Mouse (Mus musculus) kidney, embryonic 14.5 days (tissue): Measurements from ENCODE around the gene Klhl2. TPM values are rescaled to one million over a fixed set of nuclear protein-coding genes. Genes with fewer than 3 reads are reported as not detected.
A peak's percentile ranks its signal among the peaks of the same experiment; 100 is the strongest.

ENCODE experiments used
- ATAC-seq: fragments of 200-750 bp; cut with Nextera tagmentation; 2 replicates; pipeline ENCODE4 v1.8.0; 2017; ENCODE audit warnings: moderate number of reproducible peaks, mild to moderate bottlenecking, moderate TSS enrichment, moderate library complexity; ENCODE audit not compliant: low FRiP score, low TSS enrichment
- H3K27ac ChIP-seq: fragments of 300-500 bp; sonication (generic); 2 replicates; pipeline ENCODE4 v1.5.1; 2014; ENCODE audit warnings: low read depth, mild to moderate bottlenecking, low read length, moderate library complexity, mixed read lengths
- H3K27me3 ChIP-seq: fragments of 300-500 bp; sonication (generic); 2 replicates; pipeline ENCODE4 v1.6.1; 2014; ENCODE audit warnings: mild to moderate bottlenecking, low read length; ENCODE audit not compliant: control insufficient read depth, insufficient read depth
- H3K36me3 ChIP-seq: fragments of 300-500 bp; sonication (generic); 2 replicates; pipeline ENCODE4 v1.6.1; 2014; ENCODE audit warnings: low read length, mixed read lengths; ENCODE audit not compliant: control insufficient read depth, insufficient read depth
- H3K4me1 ChIP-seq: fragments of 300-500 bp; sonication (generic); 2 replicates; pipeline ENCODE4 v1.6.1; 2014; ENCODE audit warnings: low read length, mixed read lengths; ENCODE audit not compliant: control insufficient read depth, insufficient read depth
- H3K4me2 ChIP-seq: fragments of 300-500 bp; sonication (generic); replicated peaks from 2 replicates; pipeline ENCODE4 v1.6.1; 2014; ENCODE audit warnings: low read depth, mild to moderate bottlenecking, low read length
- H3K4me3 ChIP-seq: fragments of 300-500 bp; sonication (generic); 2 replicates; pipeline ENCODE4 v1.5.1; 2014; ENCODE audit warnings: mild to moderate bottlenecking, low read length
- H3K9ac ChIP-seq: fragments of 300-500 bp; sonication (generic); 2 replicates; pipeline ENCODE4 v1.6.1; 2014; ENCODE audit warnings: low read depth, mild to moderate bottlenecking, low read length, moderate library complexity
- H3K9me3 ChIP-seq: fragments of 300-500 bp; sonication (generic); 2 replicates; pipeline ENCODE4 v1.6.1; 2016; ENCODE audit warnings: low read length; ENCODE audit not compliant: control insufficient read depth
- WGBS: fragments of 180-500 bp; shearing (Covaris S2); extraction: QIAGEN DNeasy Blood & Tissue Kit; methylation state at CpG from one replicate; pipeline ENCODE4 v1.1.7; 2014; 5-methylcytosine and 5-hydroxymethylcytosine counted together
- polyA plus RNA-seq: library from polyadenylated mRNA; unstranded; fragments of >200 nt; fragmentation: Nextera tagmentation; extraction: Ambion mirVana; gene quantifications from 2 replicates; pipeline ENCODE4 v1.2.1, GENCODE M21; 2014

Klhl2 gene
- polyA plus RNA-seq, 1 experiment from 2014 or later = 15.5 TPM

GRCm38 (mm10) chr8:64735161-64735560 is 114.7 kb downstream of the Klhl2 start:
- WGBS = 90% methylated on average over 8 of the region's 8 CpGs
- Histone ChIP-seq H3K4me2 (no peak overlapping the region), H3K36me3 (peaks cover 6% of the 10 kb centered on the region), H3K4me3 (no peak overlapping the region), H3K27ac (no peak overlapping the region), H3K9me3 (no peaks in the 10 kb centered on the region), H3K27me3 (no peaks in the 10 kb centered on the region), H3K9ac (no peak overlapping the region), H3K4me1 (peaks cover 10% of the 10 kb centered on the region; the same call in 1 of the 2 replicates)
- ATAC-seq = no peak

DNA sequence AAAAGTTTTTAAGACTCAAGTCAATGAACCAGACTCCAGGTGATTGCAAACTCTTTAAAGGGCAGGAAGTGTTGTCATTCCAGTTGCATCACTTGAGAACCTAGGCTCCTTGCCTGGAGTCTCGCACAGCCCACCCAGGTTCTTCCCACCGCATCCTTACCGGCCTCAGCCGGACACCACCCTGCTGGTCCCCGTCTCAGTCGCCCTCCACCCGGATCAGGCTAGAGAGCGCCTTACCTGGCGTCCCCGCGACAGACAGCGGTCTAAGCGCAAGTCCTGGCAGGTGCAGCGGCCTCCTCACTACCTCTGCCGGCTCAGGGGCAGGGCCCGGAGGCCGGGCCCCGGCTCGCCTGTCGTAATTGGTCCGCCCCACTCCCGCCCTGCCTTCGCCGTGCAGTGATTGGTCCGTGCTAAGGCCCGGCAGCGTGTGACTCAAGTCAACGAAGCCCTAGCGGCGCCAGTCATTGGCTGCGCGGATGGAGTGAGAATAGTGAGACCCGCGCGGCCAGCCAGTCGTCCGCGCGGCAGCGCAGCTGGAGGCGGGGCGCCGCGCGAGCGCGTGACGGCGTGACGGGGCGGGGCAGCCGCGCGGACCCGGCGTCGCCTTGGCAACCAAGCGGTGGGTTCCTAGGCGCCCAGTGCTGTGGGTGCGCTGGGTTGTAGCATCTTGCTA is 116.4 kb downstream of the Klhl2 start, which contains the start of gene Msmo1:
Msmo1 (minus strand) TSS at position 522 of the 673 bp plus-strand sequence.
- peak within 1 kb of the TSS; percentile 81 for H3K4me3 ChIP-seq
- WGBS = under 1% methylated on average over 60 of the region's 60 CpGs
- peaks cover 10% of the 10 kb centered on the region; the same call in 1 of the 2 replicates for H3K4me1 ChIP-seq
- H3K9me3 ChIP-seq = no peaks in the 10 kb centered on the region
- ATAC-seq = peak; percentile 100
- no peak within 1 kb of the TSS; the same call in 1 of the 2 replicates for H3K27ac ChIP-seq
- H3K27me3 ChIP-seq = no peaks in the 10 kb centered on the region
- peak within 1 kb of the TSS; percentile 76 for H3K4me2 ChIP-seq
- H3K36me3 ChIP-seq = peaks cover 15% of the 10 kb centered on the region
- H3K9ac ChIP-seq = peak within 1 kb of the TSS; percentile 63

DNA sequence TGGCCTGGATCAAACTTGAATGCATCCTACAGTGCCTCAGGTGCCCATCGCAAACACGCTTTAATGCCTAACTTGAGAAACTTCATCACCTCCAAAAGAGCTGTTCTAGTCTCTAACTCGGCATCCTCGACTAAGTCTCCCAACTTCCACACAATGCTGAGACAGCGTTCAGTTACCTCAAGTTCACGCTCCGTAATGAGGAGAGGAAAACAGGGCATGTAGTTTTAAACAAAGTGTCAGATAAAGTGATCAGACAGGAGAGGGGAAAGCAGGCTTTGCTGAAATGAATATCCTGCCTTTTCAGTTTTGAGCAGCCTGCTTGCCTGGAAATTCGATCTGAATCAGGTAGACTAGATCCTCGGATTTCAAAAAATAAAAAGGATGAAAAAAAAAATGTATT is 117.2 kb downstream of the Klhl2 start:
- Histone ChIP-seq H3K4me3 (peak overlapping the region; percentile 81), H3K27ac (no peak overlapping the region), H3K9ac (peak overlapping the region; percentile 63), H3K4me1 (peaks cover 10% of the 10 kb centered on the region; the same call in 1 of the 2 replicates), H3K4me2 (peak overlapping the region; percentile 76), H3K27me3 (no peaks in the 10 kb centered on the region), H3K9me3 (no peaks in the 10 kb centered on the region), H3K36me3 (peaks cover 18% of the 10 kb centered on the region)
- WGBS = 9% methylated on average over 9 of the region's 9 CpGs
- ATAC-seq = no peak

GRCm38 (mm10) chr8:64728156-64728555 is 121.7 kb downstream of the Klhl2 start:
- Histone ChIP-seq H3K4me3 (no peak overlapping the region), H3K27ac (no peak overlapping the region), H3K4me2 (no peak overlapping the region), H3K9ac (no peak overlapping the region), H3K9me3 (no peaks in the 10 kb centered on the region), H3K27me3 (no peaks in the 10 kb centered on the region), H3K36me3 (peaks cover 50% of the 10 kb centered on the region), H3K4me1 (peaks cover 10% of the 10 kb centered on the region; the same call in 1 of the 2 replicates)
- WGBS = 95% methylated on average over 7 of the region's 7 CpGs
- no peak for ATAC-seq

DNA sequence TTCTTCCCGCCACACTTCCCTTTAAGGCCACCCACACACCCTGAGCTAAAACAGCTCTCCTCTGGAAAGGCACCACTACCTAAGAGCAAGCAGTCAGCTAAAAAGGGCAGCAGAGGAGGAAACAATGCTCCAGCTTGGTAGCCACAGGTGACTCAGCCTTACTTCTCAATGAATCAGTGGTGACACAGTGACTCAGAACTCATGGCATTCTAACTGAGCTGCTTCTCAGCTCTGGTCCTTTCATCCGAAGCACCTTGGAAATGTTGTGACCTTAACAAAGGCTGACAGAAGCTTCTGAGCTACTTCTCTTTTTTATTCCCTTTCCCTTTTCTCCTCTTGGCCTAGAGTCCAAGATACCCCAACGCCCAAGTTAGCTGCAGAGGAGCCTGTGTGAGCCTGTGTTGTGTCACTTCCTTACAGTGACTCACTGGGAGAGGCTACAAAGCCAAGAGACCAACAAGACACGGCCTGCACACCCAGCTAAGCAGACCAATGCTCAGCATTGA is 123.6 kb downstream of the Klhl2 start:
- Histone ChIP-seq H3K9me3 (no peaks in the 10 kb centered on the region), H3K27ac (no peak overlapping the region), H3K4me2 (no peak overlapping the region), H3K27me3 (no peaks in the 10 kb centered on the region), H3K4me1 (no peaks in the 10 kb centered on the region), H3K4me3 (no peak overlapping the region), H3K9ac (no peak overlapping the region), H3K36me3 (peaks cover 63% of the 10 kb centered on the region)
- no peak for ATAC-seq
- WGBS = 89% methylated on average over 4 of the region's 4 CpGs

DNA sequence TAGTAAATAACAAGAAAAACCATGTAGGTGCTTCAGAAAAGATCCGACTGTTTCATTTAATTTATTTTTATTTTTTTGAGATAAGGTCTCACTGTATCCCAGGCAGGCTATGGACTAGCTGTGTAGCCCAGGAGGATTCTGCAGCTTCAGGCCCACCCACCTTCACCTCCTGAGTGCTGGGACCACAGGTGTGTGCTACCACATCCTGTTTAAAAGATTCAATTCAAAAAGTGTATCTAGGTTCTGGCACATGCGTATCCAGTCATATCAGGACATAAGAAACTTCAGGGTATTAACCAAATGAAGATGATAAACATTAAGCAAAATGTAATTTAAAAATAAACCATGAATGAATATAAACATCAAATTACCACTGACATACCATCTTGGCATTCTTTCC is 126.6 kb downstream of the Klhl2 start:
- no peak for ATAC-seq
- no peak overlapping the region for H3K9ac ChIP-seq
- H3K27ac ChIP-seq = no peak overlapping the region
- no peak overlapping the region for H3K4me2 ChIP-seq
- H3K36me3 ChIP-seq = peaks cover 75% of the 10 kb centered on the region
- no peaks in the 10 kb centered on the region for H3K4me1 ChIP-seq
- H3K9me3 ChIP-seq = no peaks in the 10 kb centered on the region
- no peaks in the 10 kb centered on the region for H3K27me3 ChIP-seq
- 93% methylated on average over 2 of the region's 2 CpGs for WGBS
- no peak overlapping the region for H3K4me3 ChIP-seq

GRCm38 (mm10) chr8:64717868-64718267 is 131.9 kb downstream of the Klhl2 start:
- no peak overlapping the region for H3K9ac ChIP-seq
- no peaks in the 10 kb centered on the region for H3K27me3 ChIP-seq
- no peaks in the 10 kb centered on the region for H3K4me1 ChIP-seq
- no peak overlapping the region for H3K27ac ChIP-seq
- H3K36me3 ChIP-seq = peaks cover 54% of the 10 kb centered on the region
- no peak overlapping the region for H3K4me2 ChIP-seq
- H3K9me3 ChIP-seq = no peaks in the 10 kb centered on the region
- ATAC-seq = no peak
- H3K4me3 ChIP-seq = no peak overlapping the region
- 87% methylated on average over 7 of the region's 7 CpGs for WGBS

GRCm38 (mm10) chr8:64712499-64712898 is 137.3 kb downstream of the Klhl2 start:
- no peaks in the 10 kb centered on the region for H3K4me1 ChIP-seq
- H3K9ac ChIP-seq = no peak overlapping the region
- ATAC-seq = no peak
- WGBS = 85% methylated on average over 7 of the region's 7 CpGs
- peaks cover 8% of the 10 kb centered on the region for H3K36me3 ChIP-seq
- no peaks in the 10 kb centered on the region for H3K9me3 ChIP-seq
- no peak overlapping the region for H3K4me2 ChIP-seq
- no peak overlapping the region for H3K27ac ChIP-seq
- H3K27me3 ChIP-seq = no peaks in the 10 kb centered on the region
- no peak overlapping the region for H3K4me3 ChIP-seq

- Histone ChIP-seq H3K4me3 (no peak overlapping the region), H3K9ac (no peak overlapping the region), H3K27me3 (no peaks in the 10 kb centered on the region), H3K36me3 (peaks cover 2% of the 10 kb centered on the region; the same call in 1 of the 2 replicates), H3K9me3 (no peaks in the 10 kb centered on the region), H3K4me1 (no peaks in the 10 kb centered on the region), H3K4me2 (no peak overlapping the region), H3K27ac (no peak overlapping the region)
- ATAC-seq = no peak
- WGBS = 22% methylated on average over 1 of the region's 1 CpGs
These were observed 138.3 kb downstream of the Klhl2 start for GRCm38 (mm10) chr8:64711544-64711943.
